Mouse (Mus musculus) E14TG2a.4 (cell line): Measurements from ENCODE around the gene Upb1.

ENCODE experiments used
- CTCF ChIP-seq: conservative IDR thresholded peaks from 2 replicates; pipeline ENCODE4 v1.5.1; 2014; ENCODE audit warnings: low read length
- NANOG ChIP-seq: IDR thresholded peaks from 2 replicates; pipeline ENCODE4 v1.6.1; 2014; ENCODE audit warnings: borderline replicate concordance, low read length, mixed read lengths

DNA sequence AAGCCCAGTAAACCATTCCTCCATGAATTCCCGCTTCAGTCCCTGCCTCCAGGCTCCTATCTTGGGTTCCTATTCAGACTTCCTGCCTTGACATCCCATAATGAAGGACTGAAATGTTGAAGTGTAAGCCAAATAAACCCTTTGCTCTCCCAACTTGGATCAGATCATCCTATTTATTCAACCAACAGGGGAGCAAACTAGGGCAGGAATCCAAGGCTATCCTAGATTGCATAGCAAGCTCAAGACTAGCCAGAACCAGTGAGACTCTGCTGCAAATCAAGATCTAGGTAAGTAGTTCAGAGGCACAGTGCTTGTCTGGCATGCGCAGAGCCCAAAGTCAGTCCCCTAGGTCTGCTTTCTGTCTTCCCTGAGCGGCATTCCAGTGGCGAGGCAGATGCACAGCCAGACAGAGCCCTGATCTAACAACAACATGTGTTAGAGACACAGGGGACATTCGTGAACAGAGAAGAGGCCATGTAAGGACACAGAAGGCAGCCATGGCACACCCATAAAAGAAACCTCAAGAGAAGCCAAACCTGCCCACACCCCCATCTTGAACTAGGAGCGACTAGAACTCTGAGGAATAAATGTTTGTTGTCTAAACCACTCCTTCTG lies 48.0 kb downstream of the Upb1 start:
- no peak for TF ChIP-seq CTCF
- TF ChIP-seq NANOG: no peak
